Mouse (Mus musculus): Measurements from ENCODE around the gene Cers5. TPM values are rescaled to one million over a fixed set of nuclear protein-coding genes. Genes with fewer than 3 reads are reported as not detected.

Cers5 gene
- polyA plus RNA-seq, 1 experiment from 2014 or later = 95.2 TPM

- WGBS = 71% methylated on average over 7 of the region's 7 CpGs
- Histone ChIP-seq H3K9me3 (ENCODE audit: control insufficient read depth, low read length) (no peaks in the 10 kb centered on the region), H3K4me1 (ENCODE audit: control insufficient read depth, insufficient read depth, low read depth, low read length) (peaks cover 12% of the 10 kb centered on the region), H3K36me3 (ENCODE audit: control insufficient read depth, insufficient read depth, low read length) (peaks cover 2% of the 10 kb centered on the region; the same call in 1 of the 2 replicates), H3K4me2 (ENCODE audit: low read length) (no peak overlapping the region), H3K4me3 (ENCODE audit: low read length) (no peak overlapping the region), H3K9ac (ENCODE audit: low read depth, low read length) (no peak overlapping the region), H3K27ac (ENCODE audit: low read depth, low read length) (no peak overlapping the region), H3K27me3 (replicated peaks; ENCODE audit: control insufficient read depth, insufficient read depth, low read length) (no peaks in the 10 kb centered on the region)
- no peak for ATAC-seq
Measured at GRCm38 (mm10) chr15:99812097-99812496, 39.4 kb upstream of the Cers5 start.

- Histone ChIP-seq H3K9me3 (ENCODE audit: control insufficient read depth, low read length) (no peaks in the 10 kb centered on the region), H3K4me3 (ENCODE audit: low read length) (no peak overlapping the region), H3K36me3 (ENCODE audit: control insufficient read depth, insufficient read depth, low read length) (no peaks in the 10 kb centered on the region), H3K27ac (ENCODE audit: low read depth, low read length) (peak overlapping the region; percentile 82), H3K27me3 (replicated peaks; ENCODE audit: control insufficient read depth, insufficient read depth, low read length) (no peaks in the 10 kb centered on the region), H3K4me2 (ENCODE audit: low read length) (peak overlapping the region; percentile 24), H3K4me1 (ENCODE audit: control insufficient read depth, insufficient read depth, low read depth, low read length) (peaks cover 12% of the 10 kb centered on the region), H3K9ac (ENCODE audit: low read depth, low read length) (peak overlapping the region; percentile 33)
- ATAC-seq = peak; percentile 80
- 25% methylated on average over 21 of the region's 21 CpGs for WGBS
Measured at GRCm38 (mm10) chr15:99807776-99808735, 35.4 kb upstream of the Cers5 start.

- H3K4me1 ChIP-seq (ENCODE audit: control insufficient read depth, insufficient read depth, low read depth, low read length) = peaks cover 12% of the 10 kb centered on the region
- no peaks in the 10 kb centered on the region for H3K9me3 ChIP-seq (ENCODE audit: control insufficient read depth, low read length)
- H3K36me3 ChIP-seq (ENCODE audit: control insufficient read depth, insufficient read depth, low read length) = no peaks in the 10 kb centered on the region
- no peak overlapping the region for H3K9ac ChIP-seq (ENCODE audit: low read depth, low read length)
- no peak overlapping the region for H3K4me3 ChIP-seq (ENCODE audit: low read length)
- WGBS = 20% methylated on average over 7 of the region's 7 CpGs
- H3K27ac ChIP-seq (ENCODE audit: low read depth, low read length) = no peak overlapping the region
- H3K27me3 ChIP-seq (replicated peaks; ENCODE audit: control insufficient read depth, insufficient read depth, low read length) = no peaks in the 10 kb centered on the region
- ATAC-seq = no peak
- H3K4me2 ChIP-seq (ENCODE audit: low read length) = no peak overlapping the region
Measured at GRCm38 (mm10) chr15:99806171-99806570, 33.5 kb upstream of the Cers5 start.

GRCm38 (mm10) chr15:99805673-99806072 lies 33.0 kb upstream of the Cers5 start:
- no peak overlapping the region for H3K9ac ChIP-seq (ENCODE audit: low read depth, low read length)
- WGBS = 89% methylated on average over 4 of the region's 4 CpGs

GRCm38 (mm10) chr15:99803186-99803644 lies 30.5 kb upstream of the Cers5 start:
- Histone ChIP-seq H3K4me1 (ENCODE audit: control insufficient read depth, insufficient read depth, low read depth, low read length) (peaks cover 9% of the 10 kb centered on the region), H3K27me3 (replicated peaks; ENCODE audit: control insufficient read depth, insufficient read depth, low read length) (no peaks in the 10 kb centered on the region), H3K36me3 (ENCODE audit: control insufficient read depth, insufficient read depth, low read length) (no peaks in the 10 kb centered on the region), H3K9ac (ENCODE audit: low read depth, low read length) (no peak overlapping the region), H3K27ac (ENCODE audit: low read depth, low read length) (no peak overlapping the region), H3K4me3 (ENCODE audit: low read length) (no peak overlapping the region), H3K9me3 (ENCODE audit: control insufficient read depth, low read length) (no peaks in the 10 kb centered on the region), H3K4me2 (ENCODE audit: low read length) (no peak overlapping the region)
- 39% methylated on average over 6 of the region's 6 CpGs for WGBS
- no peak for ATAC-seq

More at GRCm38 (mm10) chr15:99805673-99806072, 33.0 kb upstream of the Cers5 start:
- no peaks in the 10 kb centered on the region for H3K9me3 ChIP-seq (ENCODE audit: control insufficient read depth, low read length)
- no peak for ATAC-seq
- H3K4me3 ChIP-seq (ENCODE audit: low read length) = no peak overlapping the region
- H3K27me3 ChIP-seq (replicated peaks; ENCODE audit: control insufficient read depth, insufficient read depth, low read length) = no peaks in the 10 kb centered on the region
- peaks cover 12% of the 10 kb centered on the region for H3K4me1 ChIP-seq (ENCODE audit: control insufficient read depth, insufficient read depth, low read depth, low read length)
- no peaks in the 10 kb centered on the region for H3K36me3 ChIP-seq (ENCODE audit: control insufficient read depth, insufficient read depth, low read length)
- H3K4me2 ChIP-seq (ENCODE audit: low read length) = no peak overlapping the region
- H3K27ac ChIP-seq (ENCODE audit: low read depth, low read length) = no peak overlapping the region

- no peak overlapping the region for H3K4me3 ChIP-seq (ENCODE audit: low read length)
- 44% methylated on average over 24 of the region's 24 CpGs for WGBS
- H3K36me3 ChIP-seq (ENCODE audit: control insufficient read depth, insufficient read depth, low read length) = no peaks in the 10 kb centered on the region
- no peak for ATAC-seq
- no peak overlapping the region for H3K27ac ChIP-seq (ENCODE audit: low read depth, low read length)
- no peak overlapping the region for H3K9ac ChIP-seq (ENCODE audit: low read depth, low read length)
- no peak overlapping the region for H3K4me2 ChIP-seq (ENCODE audit: low read length)
- no peaks in the 10 kb centered on the region for H3K27me3 ChIP-seq (replicated peaks; ENCODE audit: control insufficient read depth, insufficient read depth, low read length)
- H3K4me1 ChIP-seq (ENCODE audit: control insufficient read depth, insufficient read depth, low read depth, low read length) = no peaks in the 10 kb centered on the region; the same call in none of the 2 replicates
- no peaks in the 10 kb centered on the region for H3K9me3 ChIP-seq (ENCODE audit: control insufficient read depth, low read length)
Measured at GRCm38 (mm10) chr15:99801885-99802572, 29.3 kb upstream of the Cers5 start.

- no peak overlapping the region for H3K9ac ChIP-seq (ENCODE audit: low read depth, low read length)
- no peak overlapping the region; the same call in 1 of the 2 replicates for H3K27ac ChIP-seq (ENCODE audit: low read depth, low read length)
- H3K36me3 ChIP-seq (ENCODE audit: control insufficient read depth, insufficient read depth, low read length) = no peaks in the 10 kb centered on the region
- H3K4me2 ChIP-seq (ENCODE audit: low read length) = no peak overlapping the region
- no peaks in the 10 kb centered on the region for H3K27me3 ChIP-seq (replicated peaks; ENCODE audit: control insufficient read depth, insufficient read depth, low read length)
- peaks cover 4% of the 10 kb centered on the region for H3K4me1 ChIP-seq (ENCODE audit: control insufficient read depth, insufficient read depth, low read depth, low read length)
- whole genome bisulfite sequencing = 76% methylated on average over 6 of the region's 6 CpGs
- H3K4me3 ChIP-seq (ENCODE audit: low read length) = no peak overlapping the region
- no peaks in the 10 kb centered on the region for H3K9me3 ChIP-seq (ENCODE audit: control insufficient read depth, low read length)
- ATAC-seq = no peak
Measured at GRCm38 (mm10) chr15:99799706-99800105, 27.0 kb upstream of the Cers5 start.

- no peaks in the 10 kb centered on the region for H3K36me3 ChIP-seq (ENCODE audit: control insufficient read depth, insufficient read depth, low read length)
- 70% methylated on average over 5 of the region's 5 CpGs for WGBS
- ATAC-seq = no peak
- H3K27ac ChIP-seq (ENCODE audit: low read depth, low read length) = no peak overlapping the region; the same call in 1 of the 2 replicates
- H3K27me3 ChIP-seq (replicated peaks; ENCODE audit: control insufficient read depth, insufficient read depth, low read length) = no peaks in the 10 kb centered on the region
- no peak overlapping the region for H3K4me3 ChIP-seq (ENCODE audit: low read length)
- H3K4me1 ChIP-seq (ENCODE audit: control insufficient read depth, insufficient read depth, low read depth, low read length) = peaks cover 4% of the 10 kb centered on the region; the same call in 1 of the 2 replicates
- H3K9ac ChIP-seq (ENCODE audit: low read depth, low read length) = no peak overlapping the region
- no peaks in the 10 kb centered on the region for H3K9me3 ChIP-seq (ENCODE audit: control insufficient read depth, low read length)
- no peak overlapping the region for H3K4me2 ChIP-seq (ENCODE audit: low read length)
Measured at GRCm38 (mm10) chr15:99797898-99798297, 25.2 kb upstream of the Cers5 start.

GRCm38 (mm10) chr15:99796735-99797134 lies 24.1 kb upstream of the Cers5 start:
- no peak for ATAC-seq

More at GRCm38 (mm10) chr15:99796735-99797134, 24.1 kb upstream of the Cers5 start:
- Histone ChIP-seq H3K9me3 (ENCODE audit: control insufficient read depth, low read length) (no peaks in the 10 kb centered on the region), H3K9ac (ENCODE audit: low read depth, low read length) (no peak overlapping the region), H3K36me3 (ENCODE audit: control insufficient read depth, insufficient read depth, low read length) (0 out of 2 replicates have a peak, but pooled peaks cover 2% of the 10 kb centered on the region), H3K4me3 (ENCODE audit: low read length) (no peak overlapping the region), H3K27ac (ENCODE audit: low read depth, low read length) (peak overlapping the region; percentile 48; the same call in 1 of the 2 replicates), H3K4me1 (ENCODE audit: control insufficient read depth, insufficient read depth, low read depth, low read length) (peaks cover 4% of the 10 kb centered on the region; the same call in 1 of the 2 replicates), H3K27me3 (replicated peaks; ENCODE audit: control insufficient read depth, insufficient read depth, low read length) (no peaks in the 10 kb centered on the region), H3K4me2 (ENCODE audit: low read length) (no peak overlapping the region)
- WGBS = 69% methylated on average over 9 of the region's 9 CpGs
